Mouse (Mus musculus) liver, embryonic 16.5 days (tissue): ENCODE measurements around the gene Thrap3. TPM values are rescaled to one million over a fixed set of nuclear protein-coding genes. Genes with fewer than 3 reads are reported as not detected.

Experiments used
- ATAC-seq: fragments of 200-750 bp; cut with Nextera tagmentation; 2 replicates; pipeline ENCODE4 v1.8.0; 2017; ENCODE audit warnings: low read depth, mild to moderate bottlenecking, moderate number of reproducible peaks, moderate library complexity
- H3K27ac ChIP-seq: fragments of 300-500 bp; sonication (generic); 2 replicates; pipeline ENCODE4 v1.5.1; 2014; ENCODE audit warnings: mild to moderate bottlenecking, low read length
- H3K27me3 ChIP-seq: fragments of 300-500 bp; sonication (generic); 2 replicates; pipeline ENCODE4 v1.6.1; 2014; ENCODE audit warnings: low read depth, low read length, mixed read lengths; ENCODE audit not compliant: control insufficient read depth, insufficient read depth
- H3K36me3 ChIP-seq: fragments of 300-500 bp; sonication (generic); 2 replicates; pipeline ENCODE4 v1.6.1; 2014; ENCODE audit warnings: mild to moderate bottlenecking; ENCODE audit not compliant: control insufficient read depth, insufficient read depth
- H3K4me1 ChIP-seq: fragments of 300-500 bp; sonication (generic); 2 replicates; pipeline ENCODE4 v1.6.1; 2014; ENCODE audit warnings: low read depth, low read length, mixed read lengths; ENCODE audit not compliant: control insufficient read depth
- H3K4me2 ChIP-seq: fragments of 300-500 bp; sonication (generic); 2 replicates; pipeline ENCODE4 v1.6.1; 2014; ENCODE audit warnings: low read depth, low read length, mixed read lengths
- H3K4me3 ChIP-seq: fragments of 300-500 bp; sonication (generic); 2 replicates; pipeline ENCODE4 v1.5.1; 2014; ENCODE audit warnings: low read depth, mild to moderate bottlenecking, low read length
- H3K9ac ChIP-seq: fragments of 300-500 bp; sonication (generic); 2 replicates; pipeline ENCODE4 v1.6.1; 2014; ENCODE audit warnings: low read depth, low read length
- H3K9me3 ChIP-seq: fragments of 300-500 bp; sonication (generic); replicated peaks from 2 replicates; pipeline ENCODE4 v1.6.1; 2016; ENCODE audit warnings: low read length; ENCODE audit not compliant: control insufficient read depth
- WGBS: fragments of 180-500 bp; shearing (Covaris S2); extraction: QIAGEN DNeasy Blood & Tissue Kit; methylation state at CpG from one replicate; pipeline ENCODE4 v1.1.7; 2014; ENCODE audit not compliant: insufficient replicate concordance; 5-methylcytosine and 5-hydroxymethylcytosine counted together
- polyA plus RNA-seq: library from polyadenylated mRNA; unstranded; fragments of >200 nt; fragmentation: Nextera tagmentation; extraction: Ambion mirVana; gene quantifications from 2 replicates; pipeline ENCODE4 v1.2.1, GENCODE M21; 2015

The Thrap3 gene
- 78.1 and 78.4 TPM in 2 replicates for polyA plus RNA-seq

DNA sequence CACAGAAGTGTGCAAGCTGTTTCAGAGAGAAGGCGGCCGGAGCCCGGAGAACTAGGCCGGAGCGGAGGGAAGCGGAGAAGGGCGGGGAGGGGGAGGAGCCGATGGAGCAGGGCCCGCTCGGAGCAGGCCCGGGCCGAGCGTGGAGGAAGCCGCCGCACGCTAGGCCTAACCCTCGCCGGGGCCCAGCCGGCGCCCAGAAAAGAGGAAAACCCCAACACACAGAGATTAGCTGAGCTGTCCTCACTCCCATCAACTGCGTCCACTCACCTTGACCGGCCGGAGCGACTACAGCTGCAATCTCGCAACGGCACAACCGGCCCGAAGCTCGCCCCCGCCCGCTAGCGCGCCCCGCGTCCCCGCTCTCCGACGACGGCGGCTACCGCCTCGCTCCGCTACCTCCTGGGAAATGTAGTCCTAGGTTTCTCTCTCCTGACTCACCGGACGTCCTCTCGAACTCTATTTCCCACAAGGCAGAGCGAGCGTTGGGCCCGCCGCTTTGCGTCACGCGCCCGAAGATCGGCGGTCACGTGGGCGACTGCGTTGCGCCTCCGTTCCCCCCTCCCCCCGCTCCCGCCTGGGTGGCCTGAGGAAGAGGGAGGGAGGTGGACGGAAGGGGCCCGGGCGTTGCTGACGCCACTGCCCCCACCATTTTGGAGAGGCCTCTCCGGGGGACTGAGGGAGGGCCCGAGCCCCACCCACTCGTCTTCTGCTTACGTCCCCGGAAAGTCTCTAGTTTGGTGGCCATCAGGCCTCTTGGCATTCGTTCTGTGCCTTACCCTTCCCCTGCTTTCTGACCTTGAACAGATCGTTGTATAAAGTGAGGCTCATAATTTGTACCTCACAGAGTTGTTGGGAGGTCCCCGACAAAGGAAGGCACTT, at the start of gene Thrap3:
Gene Thrap3 (minus strand): TSS at position 458 of the 879 bp plus-strand sequence.
- Histone ChIP-seq H3K4me2 (peak within 1 kb of the TSS; percentile 73), H3K9ac (peak within 1 kb of the TSS; percentile 91), H3K4me3 (peak within 1 kb of the TSS; percentile 87), H3K27me3 (no peaks in the 10 kb centered on the region), H3K36me3 (no peaks in the 10 kb centered on the region), H3K27ac (peak within 1 kb of the TSS; percentile 97), H3K4me1 (peaks cover 56% of the 10 kb centered on the region), H3K9me3 (no peaks in the 10 kb centered on the region)
- ATAC-seq = peak; percentile 95
- WGBS = under 1% methylated on average over 73 of the region's 75 CpGs

DNA sequence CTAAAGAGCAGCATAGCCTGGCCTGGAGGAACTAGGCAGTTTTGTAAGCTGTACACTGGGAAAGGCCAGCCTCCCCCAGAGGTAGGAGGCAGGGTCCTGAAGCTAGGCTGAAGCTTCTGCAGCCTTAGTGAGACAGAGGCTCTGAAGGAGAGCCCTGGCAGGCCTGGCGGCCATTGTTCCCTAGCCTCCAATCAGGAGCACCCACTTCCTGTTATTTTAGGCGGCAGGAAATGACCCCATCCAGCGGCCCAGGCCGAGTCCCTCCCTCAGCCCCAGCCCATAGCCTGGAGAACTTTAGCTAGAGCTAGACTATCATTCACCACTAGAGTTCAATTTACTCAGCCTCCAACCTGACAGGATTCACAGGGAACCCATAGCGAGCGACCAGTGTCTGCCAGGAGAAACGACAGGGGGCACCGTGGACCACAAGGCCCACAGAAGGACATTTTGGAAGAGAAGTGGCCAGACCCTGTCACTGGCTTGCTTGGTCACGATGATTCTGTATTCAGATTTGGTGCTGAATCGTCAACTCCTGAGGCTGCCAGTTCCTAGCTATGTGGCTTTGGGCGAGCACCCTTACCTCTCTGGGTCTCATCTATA, 49.2 kb upstream of the Thrap3 start:
- peaks cover 16% of the 10 kb centered on the region for H3K4me1 ChIP-seq
- WGBS = 32% methylated on average over 11 of the region's 11 CpGs

DNA sequence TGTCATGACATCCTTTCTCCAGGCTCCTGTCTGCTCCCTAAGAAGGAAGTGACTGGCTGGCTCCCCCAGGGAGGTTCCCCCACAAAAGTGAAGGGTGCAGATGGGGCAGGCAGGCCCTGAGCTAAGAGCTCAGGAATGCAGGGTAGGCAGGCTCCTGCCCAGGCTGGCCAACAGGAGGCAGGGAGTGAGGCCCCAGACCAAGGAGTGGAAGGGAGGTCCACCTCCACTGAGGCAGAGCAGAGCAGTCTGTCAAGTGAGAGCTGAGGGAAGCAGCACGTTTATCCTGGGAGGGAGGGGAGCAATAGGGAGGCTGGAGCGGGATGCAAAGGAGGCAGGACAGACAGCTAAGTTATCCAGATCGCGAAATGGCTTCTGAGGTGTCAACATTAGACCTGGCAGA, 48.1 kb upstream of the Thrap3 start:
- H3K9ac ChIP-seq = no peak overlapping the region
- 58% methylated on average over 4 of the region's 4 CpGs for WGBS
- ATAC-seq = no peak
- H3K4me1 ChIP-seq = peaks cover 13% of the 10 kb centered on the region
- no peaks in the 10 kb centered on the region for H3K36me3 ChIP-seq
- no peaks in the 10 kb centered on the region for H3K9me3 ChIP-seq
- no peak overlapping the region for H3K4me2 ChIP-seq
- H3K4me3 ChIP-seq = no peak overlapping the region
- H3K27ac ChIP-seq = no peak overlapping the region
- H3K27me3 ChIP-seq = peaks cover 6% of the 10 kb centered on the region

More for the DNA sequence above, 49.2 kb upstream of the Thrap3 start:
- Histone ChIP-seq H3K4me2 (no peak overlapping the region), H3K9ac (no peak overlapping the region), H3K4me3 (no peak overlapping the region), H3K27ac (0 out of 2 replicates have a peak overlapping the region, but pooled peaks have one; percentile 7), H3K36me3 (no peaks in the 10 kb centered on the region), H3K9me3 (no peaks in the 10 kb centered on the region), H3K27me3 (peaks cover 11% of the 10 kb centered on the region)
- ATAC-seq = no peak

DNA sequence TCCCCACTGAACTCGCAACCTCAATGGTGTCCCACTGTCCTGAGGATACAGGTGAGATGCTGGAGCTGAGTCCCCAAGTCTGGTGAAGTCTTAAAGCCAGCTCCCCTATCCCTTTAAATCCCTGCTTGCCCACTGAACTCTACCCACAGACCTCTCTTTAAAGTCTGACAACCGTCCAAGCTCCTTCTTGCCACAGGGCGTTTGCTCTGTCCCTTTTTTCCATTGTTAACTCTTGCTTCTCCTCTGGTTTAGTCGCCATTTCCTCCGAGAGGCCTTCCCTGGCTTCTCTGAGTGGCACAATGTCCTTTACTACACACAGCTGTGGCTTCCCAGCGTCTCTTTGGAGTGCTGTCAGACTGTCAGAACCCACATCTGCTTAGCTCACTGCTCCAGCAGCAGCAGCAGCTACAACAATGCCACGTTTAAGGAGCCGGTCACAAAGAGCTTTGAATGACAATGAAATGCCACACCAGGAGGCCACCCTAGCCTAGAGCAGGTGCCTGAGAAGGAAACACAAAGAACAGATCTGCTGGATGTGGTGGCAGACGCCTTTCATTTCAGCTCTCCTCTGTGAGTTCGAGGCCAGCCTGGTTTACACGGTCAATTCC, 45.8 kb upstream of the Thrap3 start:
- no peaks in the 10 kb centered on the region for H3K36me3 ChIP-seq
- no peak overlapping the region for H3K9ac ChIP-seq
- H3K9me3 ChIP-seq = no peaks in the 10 kb centered on the region
- H3K4me2 ChIP-seq = no peak overlapping the region
- no peak overlapping the region for H3K27ac ChIP-seq
- H3K4me1 ChIP-seq = peaks cover 2% of the 10 kb centered on the region
- 41% methylated on average over 11 of the region's 11 CpGs for WGBS
- H3K4me3 ChIP-seq = no peak overlapping the region
- no peaks in the 10 kb centered on the region for H3K27me3 ChIP-seq
- no peak for ATAC-seq

DNA sequence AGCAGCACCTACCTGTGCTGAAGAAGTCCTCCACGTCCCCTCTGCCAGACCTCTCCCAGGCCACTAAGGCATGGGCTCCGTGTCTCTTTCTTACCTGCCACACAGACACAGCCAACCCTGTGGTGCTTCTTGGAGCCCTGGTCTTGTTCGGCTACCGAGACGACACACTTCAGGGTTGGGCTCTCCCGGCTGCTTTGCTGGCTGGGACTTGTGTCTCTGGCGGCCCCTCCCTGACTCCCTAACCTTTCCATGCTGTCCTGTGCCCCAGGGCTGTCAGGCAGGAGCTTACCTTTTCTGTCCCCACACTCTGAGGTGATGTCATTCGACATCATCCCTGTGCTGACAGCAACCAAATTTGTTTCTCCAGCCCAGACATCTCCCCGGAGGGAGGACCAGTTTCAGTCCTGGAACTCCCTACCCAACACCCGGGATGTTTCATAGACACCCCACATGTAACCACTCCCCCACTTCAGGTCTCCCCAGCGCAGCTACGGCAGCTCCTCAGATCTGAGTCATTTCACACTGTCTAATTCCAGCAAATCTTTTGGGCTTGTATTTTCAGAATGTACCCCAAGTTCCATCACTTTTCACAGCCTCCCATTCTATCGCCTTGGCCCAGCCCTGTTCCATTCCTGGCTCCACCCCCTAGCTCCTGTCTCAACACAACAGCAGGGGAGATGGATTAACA, 43.8 kb upstream of the Thrap3 start:
- no peak overlapping the region for H3K27ac ChIP-seq

DNA sequence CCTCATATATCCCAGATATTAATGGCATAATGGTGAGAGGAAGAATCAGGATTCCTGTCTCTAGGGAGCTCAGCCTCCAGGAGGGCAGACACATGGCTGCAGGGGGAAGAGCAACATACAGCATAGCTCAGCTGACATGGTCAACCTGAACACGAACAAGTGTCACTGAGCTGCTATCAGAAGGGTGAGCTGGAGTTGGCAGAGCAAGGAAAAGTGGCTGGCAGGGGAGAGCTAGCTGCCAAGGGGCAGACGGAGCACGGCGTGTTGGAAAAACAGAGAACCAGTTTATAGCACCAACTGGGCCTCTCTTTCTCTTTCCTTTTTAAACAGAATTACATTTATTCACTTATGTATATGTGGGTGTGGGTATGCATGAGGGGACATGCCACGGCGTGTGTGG, 40.0 kb upstream of the Thrap3 start:
- H3K9me3 ChIP-seq = no peaks in the 10 kb centered on the region
- no peak overlapping the region for H3K4me2 ChIP-seq
- H3K27ac ChIP-seq = no peak overlapping the region
- no peak overlapping the region for H3K9ac ChIP-seq
- H3K4me1 ChIP-seq = no peaks in the 10 kb centered on the region
- no peaks in the 10 kb centered on the region for H3K27me3 ChIP-seq
- WGBS = 75% methylated on average over 6 of the region's 6 CpGs
- no peaks in the 10 kb centered on the region for H3K36me3 ChIP-seq
- no peak overlapping the region for H3K4me3 ChIP-seq
- no peak for ATAC-seq

More for the DNA sequence above, 43.8 kb upstream of the Thrap3 start:
- H3K27me3 ChIP-seq = no peaks in the 10 kb centered on the region
- no peak overlapping the region for H3K9ac ChIP-seq
- H3K36me3 ChIP-seq = no peaks in the 10 kb centered on the region
- H3K4me3 ChIP-seq = no peak overlapping the region
- H3K9me3 ChIP-seq = no peaks in the 10 kb centered on the region
- no peaks in the 10 kb centered on the region for H3K4me1 ChIP-seq
- 71% methylated on average over 13 of the region's 13 CpGs for WGBS
- ATAC-seq = no peak
- H3K4me2 ChIP-seq = no peak overlapping the region

DNA sequence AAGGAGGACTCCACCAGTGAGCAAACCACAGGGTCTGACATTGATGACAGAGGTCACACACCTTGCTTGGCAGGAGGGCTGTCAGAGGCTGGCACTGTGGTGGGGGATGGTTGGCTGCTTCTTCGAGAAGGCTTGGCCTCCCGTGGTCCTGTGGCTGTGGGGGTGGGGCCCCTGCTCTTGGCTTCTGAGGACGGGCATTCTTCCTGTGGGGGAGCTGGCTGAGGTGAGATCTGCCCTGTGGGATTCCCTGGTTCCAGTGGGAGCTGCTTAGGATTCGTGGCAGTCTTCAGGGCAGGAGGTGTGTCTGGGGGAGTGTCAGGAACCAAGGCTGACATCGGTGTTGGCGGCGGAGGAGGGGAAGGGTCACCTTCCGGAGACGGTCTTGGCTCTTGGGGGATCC, 39.4 kb upstream of the Thrap3 start:
- WGBS = 61% methylated on average over 9 of the region's 9 CpGs
- no peak overlapping the region for H3K27ac ChIP-seq
- ATAC-seq = no peak
- H3K36me3 ChIP-seq = no peaks in the 10 kb centered on the region
- no peaks in the 10 kb centered on the region for H3K4me1 ChIP-seq
- H3K9me3 ChIP-seq = no peaks in the 10 kb centered on the region
- no peaks in the 10 kb centered on the region for H3K27me3 ChIP-seq
- no peak overlapping the region for H3K9ac ChIP-seq
- H3K4me2 ChIP-seq = no peak overlapping the region
- no peak overlapping the region for H3K4me3 ChIP-seq

DNA sequence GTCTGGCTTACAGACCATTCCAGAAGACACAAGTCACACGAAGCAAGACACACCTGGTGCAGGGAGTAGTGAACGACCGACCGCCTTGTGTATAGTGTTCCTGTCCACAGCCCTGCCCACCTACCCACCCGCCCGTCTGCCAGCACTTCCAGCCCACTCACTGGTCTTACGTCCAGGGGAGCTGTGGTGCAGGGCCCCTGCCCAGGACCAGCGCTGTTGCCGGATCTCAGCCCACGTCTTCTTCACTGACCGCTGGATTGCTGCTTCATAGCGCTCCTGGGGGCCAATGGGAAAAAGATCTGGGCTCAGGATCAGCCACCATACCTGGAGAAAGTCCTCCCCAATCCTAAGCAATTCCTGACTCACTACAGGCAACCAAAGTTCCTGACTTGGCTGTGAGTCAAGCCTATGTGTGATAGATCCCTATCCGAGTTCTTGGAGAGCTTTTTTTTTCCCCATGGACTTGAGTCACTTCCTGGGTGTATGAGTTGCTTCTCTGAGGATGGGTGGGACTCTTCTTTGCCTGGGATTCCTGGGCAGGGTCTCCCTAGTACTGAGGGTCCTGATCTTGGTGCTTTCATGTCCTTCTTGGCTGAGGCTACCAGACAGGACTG, 37.4 kb upstream of the Thrap3 start:
- WGBS = 77% methylated on average over 13 of the region's 13 CpGs
- no peak overlapping the region for H3K27ac ChIP-seq

More for the DNA sequence above, 37.4 kb upstream of the Thrap3 start:
- no peaks in the 10 kb centered on the region for H3K9me3 ChIP-seq
- no peak for ATAC-seq
- no peaks in the 10 kb centered on the region; the same call in 1 of the 2 replicates for H3K36me3 ChIP-seq
- no peak overlapping the region for H3K4me3 ChIP-seq
- H3K4me2 ChIP-seq = no peak overlapping the region
- no peaks in the 10 kb centered on the region for H3K27me3 ChIP-seq
- no peak overlapping the region for H3K9ac ChIP-seq
- H3K4me1 ChIP-seq = no peaks in the 10 kb centered on the region
